Mouse (Mus musculus): ENCODE results near the gene Mettl26. TPM values are rescaled to one million over a fixed set of nuclear protein-coding genes. Genes with fewer than 3 reads are reported as not detected.
A peak's percentile ranks its signal among the peaks of the same experiment; 100 is the strongest.

Mettl26 gene
- polyA plus RNA-seq, 1 experiment from 2014 or later = 53.5 TPM

DNA sequence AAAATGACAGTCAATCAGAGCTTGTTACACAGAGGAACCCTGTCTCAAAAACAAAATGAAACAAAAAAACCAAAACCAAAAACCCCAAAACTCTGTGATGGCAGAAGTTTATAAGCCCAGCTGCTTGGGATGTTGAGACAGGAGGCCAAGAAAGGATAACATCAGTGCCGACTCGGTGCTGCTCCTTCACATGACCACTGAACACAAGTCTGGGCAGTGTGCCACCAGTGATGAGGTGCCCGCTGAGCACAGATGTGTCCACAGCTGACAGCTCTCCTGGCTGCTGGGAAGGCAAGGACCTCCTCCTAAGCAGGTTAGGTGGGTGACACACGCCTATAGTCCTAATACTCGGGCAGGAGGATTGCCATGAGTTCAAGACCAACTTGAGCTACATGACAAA is 47.2 kb downstream of the Mettl26 start:
- H3K4me2 ChIP-seq = 0 out of 2 replicates have a peak overlapping the region, but pooled peaks have one; percentile 94

DNA sequence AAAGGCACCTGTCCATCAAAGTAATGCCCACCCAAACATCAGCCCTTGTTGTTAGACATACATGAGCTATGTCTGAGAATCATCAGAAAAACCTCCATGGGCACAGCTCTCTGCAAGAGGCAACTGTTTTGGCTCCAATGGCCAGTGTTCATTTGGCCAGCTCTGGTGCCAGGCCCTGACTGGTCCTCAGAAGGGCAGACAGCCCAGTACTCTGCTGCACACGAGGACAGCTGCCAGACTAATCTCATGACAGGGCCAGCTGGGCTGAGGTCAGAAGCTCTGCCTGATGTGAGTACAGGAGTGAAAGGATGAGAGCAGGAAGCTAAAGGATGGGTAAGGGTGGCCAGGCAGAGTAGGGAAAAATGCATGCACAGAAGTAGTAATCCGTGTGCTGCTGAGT is 50.5 kb downstream of the Mettl26 start:
- no peak overlapping the region for H3K4me3 ChIP-seq
- no peaks in the 10 kb centered on the region for H3K9me3 ChIP-seq (replicated peaks)
- WGBS (ENCODE audit: insufficient replicate concordance) = 59% methylated on average over 2 of the region's 2 CpGs
- peak overlapping the region; percentile 50 for H3K27ac ChIP-seq
- peaks cover 21% of the 10 kb centered on the region for H3K4me1 ChIP-seq
- H3K27me3 ChIP-seq (replicated peaks) = no peaks in the 10 kb centered on the region
- no peak overlapping the region for H3K9ac ChIP-seq
- H3K4me2 ChIP-seq = no peak overlapping the region
- peaks cover 70% of the 10 kb centered on the region for H3K36me3 ChIP-seq
- ATAC-seq = 0 out of 2 replicates have a peak, but pooled peaks have one; percentile 2

More for the DNA sequence above, 47.2 kb downstream of the Mettl26 start:
- no peaks in the 10 kb centered on the region for H3K27me3 ChIP-seq (replicated peaks)
- no peak for ATAC-seq
- H3K9me3 ChIP-seq (replicated peaks) = no peaks in the 10 kb centered on the region
- 68% methylated on average over 5 of the region's 5 CpGs for WGBS (ENCODE audit: insufficient replicate concordance)
- H3K9ac ChIP-seq = no peak overlapping the region
- H3K27ac ChIP-seq = peak overlapping the region; percentile 15; the same call in 1 of the 2 replicates
- peaks cover 38% of the 10 kb centered on the region for H3K36me3 ChIP-seq
- H3K4me1 ChIP-seq = peaks cover 41% of the 10 kb centered on the region
- no peak overlapping the region for H3K4me3 ChIP-seq

Small RNAs within 50 kb of the gene (microRNA-seq; reads per million reads assigned to microRNA genes)
- not detected for gene Mir3082

Other genes with a start within 250 kb of the Mettl26 start
- 1.2 and 1.4 TPM in 2 replicates for gene Gng13, start 157.9 kb upstream of the Mettl26 start, polyA plus RNA-seq (2016; fragmentation: Nextera tagmentation; extraction: Ambion mirVana)
- 33.3 and 37.6 TPM in 2 replicates for gene Chtf18, start 147.7 kb upstream of the Mettl26 start, polyA plus RNA-seq (2016; fragmentation: Nextera tagmentation; extraction: Ambion mirVana)
- 8.8 and 10.3 TPM in 2 replicates for gene Rpusd1, start 147.4 kb upstream of the Mettl26 start, polyA plus RNA-seq (2016; fragmentation: Nextera tagmentation; extraction: Ambion mirVana)
- not detected in 2 replicates for gene Mslnl, start 139.0 kb upstream of the Mettl26 start, polyA plus RNA-seq (2016; fragmentation: Nextera tagmentation; extraction: Ambion mirVana)
- 0.26 and 0.30 TPM in 2 replicates for gene Msln, start 120.7 kb upstream of the Mettl26 start, polyA plus RNA-seq (2016; fragmentation: Nextera tagmentation; extraction: Ambion mirVana)
- gene Narfl, start 101.3 kb upstream of the Mettl26 start, polyA plus RNA-seq (2016; fragmentation: Nextera tagmentation; extraction: Ambion mirVana) = 18.9 and 19.3 TPM in 2 replicates
- gene Haghl, start 89.4 kb upstream of the Mettl26 start, polyA plus RNA-seq (2016; fragmentation: Nextera tagmentation; extraction: Ambion mirVana) = 11.4 and 11.9 TPM in 2 replicates
- gene Ccdc78, start 88.5 kb upstream of the Mettl26 start, polyA plus RNA-seq (2016; fragmentation: Nextera tagmentation; extraction: Ambion mirVana) = 0.17 TPM in 1 of 2 replicates, not detected in the other
- gene Fam173a, start 82.2 kb upstream of the Mettl26 start, polyA plus RNA-seq (2016; fragmentation: Nextera tagmentation; extraction: Ambion mirVana) = 59.8 and 68.1 TPM in 2 replicates
- gene AC134908.4, start 79.4 kb upstream of the Mettl26 start, polyA plus RNA-seq (2016; fragmentation: Nextera tagmentation; extraction: Ambion mirVana) = not detected in 2 replicates
- gene Metrn, start 77.9 kb upstream of the Mettl26 start, polyA plus RNA-seq (2016; fragmentation: Nextera tagmentation; extraction: Ambion mirVana) = 29.1 and 31.7 TPM in 2 replicates
- gene Fbxl16, start 66.0 kb upstream of the Mettl26 start, polyA plus RNA-seq (2016; fragmentation: Nextera tagmentation; extraction: Ambion mirVana) = 0.18 and 0.33 TPM in 2 replicates
- 17.7 and 18.7 TPM in 2 replicates for gene Wdr24, start 51.4 kb upstream of the Mettl26 start, polyA plus RNA-seq (2016; fragmentation: Nextera tagmentation; extraction: Ambion mirVana)
- gene Jmjd8, start 46.2 kb upstream of the Mettl26 start, polyA plus RNA-seq (2016; fragmentation: Nextera tagmentation; extraction: Ambion mirVana) = 26.6 and 26.8 TPM in 2 replicates
- gene Stub1, start 41.7 kb upstream of the Mettl26 start, polyA plus RNA-seq (2016; fragmentation: Nextera tagmentation; extraction: Ambion mirVana) = 150 and 156 TPM in 2 replicates
- gene Rhbdl1, start 37.8 kb upstream of the Mettl26 start, polyA plus RNA-seq (2016; fragmentation: Nextera tagmentation; extraction: Ambion mirVana) = 0.80 and 0.89 TPM in 2 replicates
- gene Gm20683, start 33.3 kb upstream of the Mettl26 start, polyA plus RNA-seq (2016; fragmentation: Nextera tagmentation; extraction: Ambion mirVana) = 0.43 and 0.64 TPM in 2 replicates
- gene Rhot2, start 30.2 kb upstream of the Mettl26 start, polyA plus RNA-seq (2016; fragmentation: Nextera tagmentation; extraction: Ambion mirVana) = 15.8 and 17.4 TPM in 2 replicates
- 19.5 and 19.6 TPM in 2 replicates for gene Wdr90, start 13.6 kb upstream of the Mettl26 start, polyA plus RNA-seq (2016; fragmentation: Nextera tagmentation; extraction: Ambion mirVana)
- gene Mcrip2, start 6.3 kb upstream of the Mettl26 start, polyA plus RNA-seq (2016; fragmentation: Nextera tagmentation; extraction: Ambion mirVana) = 68.0 and 70.3 TPM in 2 replicates
- gene Wfikkn1, start 5.8 kb downstream of the Mettl26 start, polyA plus RNA-seq (2016; fragmentation: Nextera tagmentation; extraction: Ambion mirVana) = 0.83 and 0.91 TPM in 2 replicates
- gene Rab40c, start 44.7 kb downstream of the Mettl26 start, polyA plus RNA-seq (2016; fragmentation: Nextera tagmentation; extraction: Ambion mirVana) = 9.9 and 11.8 TPM in 2 replicates
- gene Pigq, start 69.9 kb downstream of the Mettl26 start, polyA plus RNA-seq (2016; fragmentation: Nextera tagmentation; extraction: Ambion mirVana) = 161 and 171 TPM in 2 replicates
- gene Nhlrc4, start 69.9 kb downstream of the Mettl26 start, polyA plus RNA-seq (2016; fragmentation: Nextera tagmentation; extraction: Ambion mirVana) = 5.0 and 7.3 TPM in 2 replicates
- gene A930017K11Rik, start 77.5 kb downstream of the Mettl26 start, polyA plus RNA-seq (2016; fragmentation: Nextera tagmentation; extraction: Ambion mirVana) = 0.36 and 0.49 TPM in 2 replicates
- gene Capn15, start 110.7 kb downstream of the Mettl26 start, polyA plus RNA-seq (2016; fragmentation: Nextera tagmentation; extraction: Ambion mirVana) = 20.4 and 21.3 TPM in 2 replicates
- 4.2 and 4.3 TPM in 2 replicates for gene Rab11fip3, start 194.5 kb downstream of the Mettl26 start, polyA plus RNA-seq (2016; fragmentation: Nextera tagmentation; extraction: Ambion mirVana)
- gene Decr2, start 215.3 kb downstream of the Mettl26 start, polyA plus RNA-seq (2016; fragmentation: Nextera tagmentation; extraction: Ambion mirVana) = 12.0 and 13.2 TPM in 2 replicates
- 65.9 and 68.3 TPM in 2 replicates for gene Nme4, start 220.5 kb downstream of the Mettl26 start, polyA plus RNA-seq (2016; fragmentation: Nextera tagmentation; extraction: Ambion mirVana)
- 1.9 and 2.2 TPM in 2 replicates for gene Tmem8, start 238.2 kb downstream of the Mettl26 start, polyA plus RNA-seq (2016; fragmentation: Nextera tagmentation; extraction: Ambion mirVana)
- 162 and 174 TPM in 2 replicates for gene Mrpl28, start 248.4 kb downstream of the Mettl26 start, polyA plus RNA-seq (2016; fragmentation: Nextera tagmentation; extraction: Ambion mirVana)

All from liver, embryonic 12.5 days (tissue).